9 mouse cellular contexts compared by ENCODE assay signal in the genomic region with DNA sequence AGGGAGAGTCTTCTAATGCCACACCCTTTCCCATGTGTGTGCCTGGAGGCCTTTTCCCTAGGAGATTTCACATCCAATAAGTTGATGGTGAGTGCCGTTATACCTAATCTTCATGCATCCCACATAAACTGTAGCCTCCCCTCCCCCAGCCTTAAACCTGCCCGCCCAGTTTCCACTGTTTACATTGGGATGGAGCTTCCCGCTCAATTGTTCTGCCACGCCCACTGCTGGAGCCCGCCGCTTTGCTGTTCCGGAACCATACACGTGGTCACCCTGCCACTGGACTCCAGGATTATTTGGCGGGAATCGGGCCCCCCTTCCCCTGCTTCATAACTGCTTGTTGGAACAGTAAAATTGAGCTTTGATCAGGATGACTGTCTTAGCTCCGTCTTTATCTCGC. TPM values are rescaled to one million over a fixed set of nuclear protein-coding genes. Genes with fewer than 3 reads are reported as not detected.
A peak's percentile ranks its signal among the peaks of the same experiment; 100 is the strongest.
DNase-seq lines count a peak whose midpoint lies in the region; ATAC-seq and TF ChIP-seq lines count a peak whose summit lies in the region.
"Had no signal": no experiment of that assay in that cellular context is flagged by ENCODE, and none has a peak within 500 bp of the region (broad histone marks: within the 10 kb centered on the region; RNA-seq: fewer than 3 reads in every experiment).

No protein-coding gene starts in this region.

- H3K9ac ChIP-seq in forebrain, embryonic 14.5 days (ENCODE audit: low read length) = no peak overlapping the region
- H3K9ac ChIP-seq in limb, embryonic 14.5 days (ENCODE audit: low read depth, low read length, severe bottlenecking) = no peak overlapping the region
- no peak overlapping the region for H3K9ac ChIP-seq in neural tube, embryonic 13.5 days

- peak; percentile 12 to 35 for DNase-seq in lung, adult 18-20 months
- no peak for DNase-seq in lung, adult 2 months
- DNase-seq in forebrain, embryonic 14.5 days (ENCODE audit: low spot score) = no peak
- no peak for DNase-seq in limb, embryonic 14.5 days (ENCODE audit: low spot score)
- DNase-seq in testis, postnatal 14 days (ENCODE audit: low spot score) = no peak
- no peak for DNase-seq in spleen, adult 12 weeks (ENCODE audit: low spot score)
- DNase-seq in spleen, postnatal 10 days (ENCODE audit: low spot score in 2 of 2) = no peak

- H3K9me3 ChIP-seq in forebrain, embryonic 14.5 days (replicated peaks; ENCODE audit: control insufficient read depth, low read length) = no peaks in the 10 kb centered on the region
- no peaks in the 10 kb centered on the region for H3K9me3 ChIP-seq in limb, embryonic 14.5 days (ENCODE audit: control insufficient read depth, low read length)
- no peaks in the 10 kb centered on the region for H3K9me3 ChIP-seq in neural tube, embryonic 13.5 days

- whole genome bisulfite sequencing in lung, adult 2 months = 27% methylated on average over 12 of the region's 12 CpGs
- WGBS in forebrain, embryonic 14.5 days = 52% methylated on average over 12 of the region's 12 CpGs
- WGBS in limb, embryonic 14.5 days = 28% methylated on average over 12 of the region's 12 CpGs
- WGBS in neural tube, embryonic 13.5 days = 27% methylated on average over 12 of the region's 12 CpGs

- no peak for TF ChIP-seq CTCF in lung, adult 2 months (IDR thresholded peaks at IDR 0.05; ENCODE audit: insufficient read depth, low read length)

- H3K27ac ChIP-seq in forebrain, embryonic 14.5 days (ENCODE audit: low read depth, low read length) = no peak overlapping the region
- no peak overlapping the region for H3K27ac ChIP-seq in limb, embryonic 14.5 days (replicated peaks; ENCODE audit: low read depth, low read length)
- H3K27ac ChIP-seq in neural tube, embryonic 13.5 days (replicated peaks) = no peak overlapping the region

- no peaks in the 10 kb centered on the region for H3K27me3 ChIP-seq in forebrain, embryonic 14.5 days (replicated peaks; ENCODE audit: control insufficient read depth, insufficient read depth, low read length)
- H3K27me3 ChIP-seq in limb, embryonic 14.5 days (ENCODE audit: control insufficient read depth, insufficient read depth, low read length) = no peaks in the 10 kb centered on the region
- H3K27me3 ChIP-seq in neural tube, embryonic 13.5 days = 0 out of 2 replicates have a peak, but pooled peaks cover 12% of the 10 kb centered on the region
- H3K27me3 ChIP-seq: Patski had no signal

- H3K4me3 ChIP-seq in lung, adult 2 months (replicated peaks; ENCODE audit: extremely low read depth, low read depth, low read length) = no peak overlapping the region
- H3K4me3 ChIP-seq in forebrain, embryonic 14.5 days (ENCODE audit: low read depth, low read length) = no peak overlapping the region
- peak overlapping the region; percentile 45; the same call in 1 of the 2 replicates for H3K4me3 ChIP-seq in limb, embryonic 14.5 days (replicated peaks; ENCODE audit: low read length)
- H3K4me3 ChIP-seq in neural tube, embryonic 13.5 days = no peak overlapping the region

- no peaks in the 10 kb centered on the region for H3K4me1 ChIP-seq in lung, adult 2 months (ENCODE audit: control insufficient read depth, insufficient read depth, low read length)
- peaks cover 3% of the 10 kb centered on the region; the same call in 1 of the 2 replicates for H3K4me1 ChIP-seq in forebrain, embryonic 14.5 days (ENCODE audit: control insufficient read depth, insufficient read depth, low read length)
- peaks cover 5% of the 10 kb centered on the region; the same call in 1 of the 2 replicates for H3K4me1 ChIP-seq in limb, embryonic 14.5 days (ENCODE audit: control insufficient read depth, insufficient read depth, low read length)
- H3K4me1 ChIP-seq in neural tube, embryonic 13.5 days (replicated peaks) = peaks cover 14% of the 10 kb centered on the region

- peaks cover 1% of the 10 kb centered on the region; the same call in 1 of the 2 replicates for H3K36me3 ChIP-seq in forebrain, embryonic 14.5 days (ENCODE audit: control insufficient read depth, insufficient read depth, low read length)
- H3K36me3 ChIP-seq in limb, embryonic 14.5 days (ENCODE audit: control insufficient read depth, insufficient read depth, low read length) = no peaks in the 10 kb centered on the region; the same call in none of the 2 replicates
- H3K36me3 ChIP-seq in neural tube, embryonic 13.5 days = no peaks in the 10 kb centered on the region

- ATAC-seq in forebrain, embryonic 14.5 days = no peak
- no peak for ATAC-seq in limb, embryonic 14.5 days (ENCODE audit: low FRiP score, low read depth)
- ATAC-seq in neural tube, embryonic 13.5 days (ENCODE audit: low read depth) = no peak
- ATAC-seq: Patski had no signal

- TF ChIP-seq POLR2A in lung, adult 2 months (IDR thresholded peaks at IDR 0.05; ENCODE audit: borderline replicate concordance, extremely low read depth, low read depth, low read length) = no peak
- no peak for TF ChIP-seq POLR2A in limb, embryonic 14.5 days (IDR thresholded peaks at IDR 0.05; ENCODE audit: borderline replicate concordance, extremely low read depth, insufficient read depth, insufficient read length)

- H3K4me2 ChIP-seq in forebrain, embryonic 14.5 days (ENCODE audit: low read length) = peak overlapping the region; percentile 10; the same call in 1 of the 2 replicates
- peak overlapping the region; percentile 89 for H3K4me2 ChIP-seq in limb, embryonic 14.5 days (replicated peaks; ENCODE audit: low read depth, low read length, severe bottlenecking)
- peak overlapping the region; percentile 53; the same call in 1 of the 2 replicates for H3K4me2 ChIP-seq in neural tube, embryonic 13.5 days

RNA-seq across cellular contexts. Expression of a gene that starts 2.3 kb away (rescaled TPM):
- polyA plus RNA-seq in lung, adult 2 months (2012; rRNA removed) = 0.32 and 0.75 TPM in 2 replicates
- polyA plus RNA-seq in forebrain, embryonic 14.5 days (2014; fragmentation: Nextera tagmentation; extraction: Ambion mirVana) = 5.1 and 5.9 TPM in 2 replicates
- 5.8 and 7.8 TPM in 2 replicates for polyA plus RNA-seq in limb, embryonic 14.5 days (2012; rRNA removed)
- 11.3 and 12.9 TPM in 2 replicates for polyA plus RNA-seq in limb, embryonic 14.5 days (2014; fragmentation: Nextera tagmentation; extraction: Ambion mirVana)
- 2.7 and 2.8 TPM in 2 replicates for polyA plus RNA-seq in neural tube, embryonic 13.5 days (2015; fragmentation: Nextera tagmentation; extraction: Ambion mirVana)

RNA-seq across cellular contexts. Expression of a gene that starts 31.3 kb away (rescaled TPM):
- polyA plus RNA-seq in lung, adult 2 months (2012; rRNA removed) = 0.20 and 0.60 TPM in 2 replicates
- 0.13 and 0.30 TPM in 2 replicates for polyA plus RNA-seq in forebrain, embryonic 14.5 days (2014; fragmentation: Nextera tagmentation; extraction: Ambion mirVana)
- 0.24 and 0.48 TPM in 2 replicates for polyA plus RNA-seq in limb, embryonic 14.5 days (2012; rRNA removed)
- 0.48 and 0.58 TPM in 2 replicates for polyA plus RNA-seq in limb, embryonic 14.5 days (2014; fragmentation: Nextera tagmentation; extraction: Ambion mirVana)
- 0.21 and 0.45 TPM in 2 replicates for polyA plus RNA-seq in neural tube, embryonic 13.5 days (2015; fragmentation: Nextera tagmentation; extraction: Ambion mirVana)

RNA-seq across cellular contexts. Expression of a gene that starts 38.2 kb away (rescaled TPM):
- 14.3 and 25.1 TPM in 2 replicates for polyA plus RNA-seq in lung, adult 2 months (2012; rRNA removed)
- polyA plus RNA-seq in forebrain, embryonic 14.5 days (2014; fragmentation: Nextera tagmentation; extraction: Ambion mirVana) = 0.41 and 0.52 TPM in 2 replicates
- polyA plus RNA-seq in limb, embryonic 14.5 days (2012; rRNA removed) = 1.0 and 1.3 TPM in 2 replicates
- polyA plus RNA-seq in limb, embryonic 14.5 days (2014; fragmentation: Nextera tagmentation; extraction: Ambion mirVana) = 1.6 and 2.1 TPM in 2 replicates
- 0.98 and 1.0 TPM in 2 replicates for polyA plus RNA-seq in neural tube, embryonic 13.5 days (2015; fragmentation: Nextera tagmentation; extraction: Ambion mirVana)
- polyA plus RNA-seq: Patski had no signal

Comparison
In these comparisons a context has a peak if more than half of its experiments do, and no peak if none do; other contexts are left out.
1. DNase-seq: peak in lung, adult 18-20 months (2 of 2); none in lung, adult 2 months (single experiment), forebrain, embryonic 14.5 days (single experiment), limb, embryonic 14.5 days (single experiment), testis, postnatal 14 days (single experiment), spleen, adult 12 weeks (single experiment) and spleen, postnatal 10 days (0 of 2).
2. H3K4me2 ChIP-seq: peak in every context shown above with its lines; median percentile 89 in limb, embryonic 14.5 days; 53 in neural tube, embryonic 13.5 days; 10 in forebrain, embryonic 14.5 days.